ENCODE assay signal across 8 mouse cellular contexts in genomic region chr8:106870051-106870450, GRCm38 (mm10). TPM values are rescaled to one million over a fixed set of nuclear protein-coding genes. Genes with fewer than 3 reads are reported as not detected.
DNase-seq lines count a peak whose midpoint lies in the region; ATAC-seq and TF ChIP-seq lines count a peak whose summit lies in the region.

Has3 (plus strand) TSS chr8:106870242.

- no peaks in the 10 kb centered on the region for H3K9me3 ChIP-seq in liver, embryonic 11.5 days (ENCODE audit: control insufficient read depth, low read length)

- TF ChIP-seq CTCF in left cerebral cortex, adult 2 months (IDR thresholded peaks at IDR 0.05): peak; percentile 8
- TF ChIP-seq CTCF in cortical plate, adult 2 months (IDR thresholded peaks at IDR 0.05; ENCODE audit: extremely low read depth, insufficient read depth, low read length): no peak

- TF ChIP-seq POLR2A in cortical plate, adult 2 months (IDR thresholded peaks at IDR 0.05; ENCODE audit: extremely low read depth, insufficient read depth, low read length): no peak

- no peak within 1 kb of the TSS for H3K9ac ChIP-seq in liver, embryonic 11.5 days (ENCODE audit: low read depth, low read length)

- peak within 1 kb of the TSS; percentile 66 for H3K4me3 ChIP-seq in left cerebral cortex, adult 2 months
- H3K4me3 ChIP-seq in cortical plate, adult 2 months (ENCODE audit: insufficient read depth, low read length): peak within 1 kb of the TSS; percentile 32
- peak within 1 kb of the TSS; percentile 48 for H3K4me3 ChIP-seq in liver, embryonic 11.5 days (ENCODE audit: low read depth, low read length)

- H3K4me1 ChIP-seq in cortical plate, adult 2 months (ENCODE audit: control insufficient read depth, insufficient read depth, low read length): no peaks in the 10 kb centered on the region
- peaks cover 17% of the 10 kb centered on the region for H3K4me1 ChIP-seq in liver, embryonic 11.5 days (replicated peaks; ENCODE audit: control insufficient read depth, insufficient read depth, low read length)

- ATAC-seq in liver, embryonic 11.5 days (replicated peaks; ENCODE audit: low FRiP score): no peak

- intact Hi-C loops in left cerebral cortex, adult 2 months (cut with DNase I): loop anchor here (5.0 kb wide), 2 partner anchors 98 to 153 kb away; no protein-coding TSS in a partner anchor
- intact Hi-C loops in heart, postnatal 10 days (cut with DNase I): loop anchor here (1.0 to 2.0 kb wide), 2 partner anchors 17 to 152 kb away; no protein-coding TSS in a partner anchor

- DNase-seq in left cerebral cortex, adult 2 months (ENCODE audit: extremely low spot score in 1 of 2, low spot score in 2 of 2): no peak
- DNase-seq in left cerebral cortex, adult 9 months (ENCODE audit: low spot score in 2 of 2): no peak
- peak; percentile 45 to 52 for DNase-seq in heart, postnatal 10 days
- no peak for DNase-seq in liver, embryonic 11.5 days (ENCODE audit: low spot score)
- peak; percentile 24 for DNase-seq in retina, embryonic 14.5 days (ENCODE audit: low spot score)
- DNase-seq in adipocyte (ENCODE audit: low spot score): no peak
- DNase-seq in adrenal gland, adult 8-10 months: no peak

- peaks cover 70% of the 10 kb centered on the region for H3K27me3 ChIP-seq in liver, embryonic 11.5 days (replicated peaks; ENCODE audit: control insufficient read depth, insufficient read depth, low read length)

- H3K4me2 ChIP-seq in liver, embryonic 11.5 days: peak within 1 kb of the TSS; percentile 84

- H3K27ac ChIP-seq in left cerebral cortex, adult 2 months: no peak within 1 kb of the TSS
- H3K27ac ChIP-seq in cortical plate, adult 2 months (ENCODE audit: insufficient read depth, low read length): no peak within 1 kb of the TSS
- H3K27ac ChIP-seq in liver, embryonic 11.5 days (ENCODE audit: low read depth, low read length): no peak within 1 kb of the TSS

- 2% methylated on average over 18 of the region's 18 CpGs for WGBS in liver, embryonic 11.5 days

- no peaks in the 10 kb centered on the region; the same call in 1 of the 2 replicates for H3K36me3 ChIP-seq in liver, embryonic 11.5 days (ENCODE audit: control insufficient read depth, insufficient read depth, low read length)

RNA-seq across cellular contexts. Expression of gene Has3, which starts in this region (rescaled TPM):
- total RNA-seq in left cerebral cortex, adult 2 months (2021): 1 to 10 TPM; 1.7 to 2.0 TPM
- polyA plus RNA-seq in cortical plate, adult 2 months (2012; rRNA removed): 0.92 and 0.98 TPM in 2 replicates
- 1 to 10 TPM; 1.9 to 2.4 TPM for total RNA-seq in heart, postnatal 10 days (2021)
- polyA plus RNA-seq in liver, embryonic 11.5 days (2014; fragmentation: Nextera tagmentation; extraction: Ambion mirVana): 0.07 and 0.09 TPM in 2 replicates
- total RNA-seq in adrenal gland, adult 8-10 months (2022): under 1 TPM; 0.14 to 0.62 (median 0.56) TPM

Comparison
In these comparisons a context has a peak if more than half of its experiments do, and no peak if none do; other contexts are left out.
1. DNase-seq: peak in heart, postnatal 10 days (2 of 2) and retina, embryonic 14.5 days (single experiment); none in left cerebral cortex, adult 2 months (0 of 2), left cerebral cortex, adult 9 months (0 of 2), liver, embryonic 11.5 days (single experiment), adipocyte (single experiment) and adrenal gland, adult 8-10 months (single experiment).
2. Peak in every context shown above with its lines, with median percentiles within 50 percentile points of each other: H3K4me3 ChIP-seq.